Mouse (Mus musculus) adrenal gland, postnatal 14 days (tissue): ENCODE measurements at regions not wholly inside any gene's neighbourhood (a gene's known extent, or its start where the extent isn't known, plus 50 kb on each side); places are given as distances from the start of the nearest gene placed in this dataset.

ENCODE experiments used
- DNase-seq: peaks from one replicate; pipeline ENCODE4 v3.0.0; 2021; ENCODE audit warnings: mixed read lengths

GRCm38 (mm10) chr10:117556027-117556789, 73.1 kb upstream of the Cpm start:
- no peak for DNase-seq

GRCm38 (mm10) chr10:117555542-117555941, 73.8 kb upstream of the Cpm start:
- no peak for DNase-seq

GRCm38 (mm10) chr10:117555044-117555443, 74.3 kb upstream of the Cpm start:
- no peak for DNase-seq

- DNase-seq: no peak
Measured at GRCm38 (mm10) chr10:117554533-117554932, 74.8 kb upstream of the Cpm start.

- no peak for DNase-seq
Measured at GRCm38 (mm10) chr10:117553211-117554186, 75.8 kb upstream of the Cpm start.

- DNase-seq: no peak
Measured at GRCm38 (mm10) chr10:117552049-117552652, 77.1 kb upstream of the Cpm start.

- no peak for DNase-seq
Measured at GRCm38 (mm10) chr10:117551234-117552048, 77.9 kb upstream of the Cpm start.

- no peak for DNase-seq
Measured at GRCm38 (mm10) chr10:117549854-117550605, 79.3 kb upstream of the Cpm start.

- no peak for DNase-seq
Measured at GRCm38 (mm10) chr10:117549506-117549830, 79.8 kb upstream of the Cpm start.

- no peak for DNase-seq
Measured at GRCm38 (mm10) chr10:117548775-117549505, 80.4 kb upstream of the Cpm start.

- no peak for DNase-seq
Measured at GRCm38 (mm10) chr10:117548262-117548661, 81.0 kb upstream of the Cpm start.

- no peak for DNase-seq
Measured at GRCm38 (mm10) chr10:117547275-117547674, 82.0 kb upstream of the Cpm start.

GRCm38 (mm10) chr10:117545842-117546631, 83.3 kb upstream of the Cpm start:
- DNase-seq: no peak

GRCm38 (mm10) chr10:117544680-117545546, 84.4 kb upstream of the Cpm start:
- no peak for DNase-seq

- DNase-seq: no peak
Measured at GRCm38 (mm10) chr10:117543995-117544679, 85.2 kb upstream of the Cpm start.

- no peak for DNase-seq
Measured at GRCm38 (mm10) chr10:117543696-117543950, 85.7 kb upstream of the Cpm start.

- DNase-seq: no peak
Measured at GRCm38 (mm10) chr10:117542886-117543695, 86.2 kb upstream of the Cpm start.
